Mouse (Mus musculus) heart, embryonic 12.5 days (tissue): ENCODE results near the gene Atf6. TPM values are rescaled to one million over a fixed set of nuclear protein-coding genes. Genes with fewer than 3 reads are reported as not detected.

ENCODE experiments used
- ATAC-seq: fragments of 200-750 bp; cut with Nextera tagmentation; 2 replicates; pipeline ENCODE4 v1.8.0; 2017; ENCODE audit warnings: moderate TSS enrichment, moderate library complexity; ENCODE audit not compliant: insufficient number of reproducible peaks, low FRiP score
- H3K27ac ChIP-seq: fragments of 300-500 bp; sonication (generic); 2 replicates; pipeline ENCODE4 v1.5.1; 2016; ENCODE audit warnings: mild to moderate bottlenecking, moderate library complexity; ENCODE audit not compliant: poor library complexity, severe bottlenecking
- H3K27me3 ChIP-seq: fragments of 300-500 bp; sonication (generic); replicated peaks from 2 replicates; pipeline ENCODE4 v1.6.1; 2016; ENCODE audit warnings: mild to moderate bottlenecking, moderate library complexity
- H3K36me3 ChIP-seq: fragments of 300-500 bp; sonication (generic); 2 replicates; pipeline ENCODE4 v1.6.1; 2016; ENCODE audit warnings: mild to moderate bottlenecking, moderate library complexity
- H3K4me1 ChIP-seq: fragments of 300-500 bp; sonication (generic); replicated peaks from 2 replicates; pipeline ENCODE4 v1.6.1; 2016; ENCODE audit warnings: mild to moderate bottlenecking
- H3K4me2 ChIP-seq: fragments of 300-500 bp; sonication (generic); 2 replicates; pipeline ENCODE4 v1.6.1; 2016; ENCODE audit warnings: mild to moderate bottlenecking, moderate library complexity
- H3K4me3 ChIP-seq: fragments of 300-500 bp; sonication (generic); 2 replicates; pipeline ENCODE4 v1.5.1; 2016; ENCODE audit warnings: mild to moderate bottlenecking
- H3K9ac ChIP-seq: fragments of 300-500 bp; sonication (generic); 2 replicates; pipeline ENCODE4 v1.6.1; 2016; ENCODE audit warnings: mild to moderate bottlenecking, moderate library complexity
- H3K9me3 ChIP-seq: fragments of 300-500 bp; sonication (generic); replicated peaks from 2 replicates; pipeline ENCODE4 v1.6.1; 2016; ENCODE audit warnings: mild to moderate bottlenecking, moderate library complexity
- WGBS: fragments of 180-500 bp; shearing (Covaris S2); methylation state at CpG from one replicate; pipeline ENCODE4 v1.1.7; 2016; 5-methylcytosine and 5-hydroxymethylcytosine counted together
- polyA plus RNA-seq: library from polyadenylated mRNA; unstranded; fragments of >200 nt; fragmentation: Nextera tagmentation; extraction: Ambion mirVana; gene quantifications from 2 replicates; pipeline ENCODE4 v1.2.1, GENCODE M21; 2016

The Atf6 gene
- polyA plus RNA-seq, 1 experiment from 2014 or later: 15.0 TPM

- peaks cover 30% of the 10 kb centered on the region for H3K36me3 ChIP-seq
- 67% methylated on average over 5 of the region's 5 CpGs for WGBS
- no peak overlapping the region for H3K27ac ChIP-seq
- no peaks in the 10 kb centered on the region for H3K27me3 ChIP-seq
- no peak overlapping the region for H3K4me3 ChIP-seq
- no peak overlapping the region for H3K9ac ChIP-seq
- no peaks in the 10 kb centered on the region for H3K9me3 ChIP-seq
- peaks cover 38% of the 10 kb centered on the region for H3K4me1 ChIP-seq
- ATAC-seq: no peak
- no peak overlapping the region for H3K4me2 ChIP-seq
These were observed 212.2 kb downstream of the Atf6 start for GRCm38 (mm10) chr1:170655280-170655917.

Other genes starting within 250 kb of the Atf6 start
- gene Olfml2b, start 223.2 kb downstream of the Atf6 start, polyA plus RNA-seq: 45.9 and 48.3 TPM in 2 replicates
- gene Gm26620, start 17.3 kb upstream of the Atf6 start, polyA plus RNA-seq: 0.43 and 0.62 TPM in 2 replicates
- 28.4 and 28.8 TPM in 2 replicates for gene Dusp12, start 17.8 kb upstream of the Atf6 start, polyA plus RNA-seq
- gene Fcrlb, start 45.2 kb upstream of the Atf6 start, polyA plus RNA-seq: not detected in 2 replicates
- gene Fcrla, start 59.8 kb upstream of the Atf6 start, polyA plus RNA-seq: 0.26 TPM in 1 of 2 replicates, not detected in the other
- 0.19 TPM in 1 of 2 replicates, not detected in the other for gene Fcgr2b, start 108.8 kb upstream of the Atf6 start, polyA plus RNA-seq
- 0.14 and 0.24 TPM in 2 replicates for gene Fcgr4, start 151.1 kb upstream of the Atf6 start, polyA plus RNA-seq
- gene Fcgr3, start 197.2 kb upstream of the Atf6 start, polyA plus RNA-seq: 3.8 and 4.5 TPM in 2 replicates
- 2.9 and 3.5 TPM in 2 replicates for gene Cfap126, start 246.1 kb upstream of the Atf6 start, polyA plus RNA-seq